Mouse (Mus musculus): ENCODE data around the gene Nlgn1.

The Nlgn1 gene

GRCm38 (mm10) chr3:26042966-26043365, 289.3 kb downstream of the Nlgn1 start:
- no peak for DNase-seq

GRCm38 (mm10) chr3:26039696-26040095, 292.6 kb downstream of the Nlgn1 start:
- no peak for DNase-seq

- peak; percentile 33 to 55 for DNase-seq
These were observed 306.2 kb downstream of the Nlgn1 start for GRCm38 (mm10) chr3:26026025-26026424.

GRCm38 (mm10) chr3:26023217-26023616, 309.0 kb downstream of the Nlgn1 start:
- DNase-seq: no peak

- no peak for DNase-seq
These were observed 310.6 kb downstream of the Nlgn1 start for GRCm38 (mm10) chr3:26021632-26022184.

- no peak for DNase-seq
These were observed 320.8 kb downstream of the Nlgn1 start for GRCm38 (mm10) chr3:26011310-26012078.

GRCm38 (mm10) chr3:26002863-26003608, 329.2 kb downstream of the Nlgn1 start:
- DNase-seq: no peak

- DNase-seq: peak; percentile 30 to 37
These were observed 329.9 kb downstream of the Nlgn1 start for GRCm38 (mm10) chr3:26002367-26002766.

GRCm38 (mm10) chr3:25967546-25967945, 364.7 kb downstream of the Nlgn1 start:
- DNase-seq: no peak

GRCm38 (mm10) chr3:25964237-25964636, 368.0 kb downstream of the Nlgn1 start:
- no peak for DNase-seq

- DNase-seq: no peak
These were observed 368.7 kb downstream of the Nlgn1 start for GRCm38 (mm10) chr3:25963568-25963967.

- DNase-seq: peak in 1 of 2 experiments; percentile 13
These were observed 415.7 kb downstream of the Nlgn1 start for GRCm38 (mm10) chr3:25916535-25916934.

GRCm38 (mm10) chr3:25914365-25915065, 417.7 kb downstream of the Nlgn1 start:
- DNase-seq: peak; percentile 33 to 40

- peak; percentile 89 to 91 for DNase-seq
These were observed 429.0 kb downstream of the Nlgn1 start for GRCm38 (mm10) chr3:25903140-25903809.

GRCm38 (mm10) chr3:25897456-25897855, 434.8 kb downstream of the Nlgn1 start:
- no peak for DNase-seq

- no peak for DNase-seq
These were observed 447.5 kb downstream of the Nlgn1 start for GRCm38 (mm10) chr3:25884797-25885196.

GRCm38 (mm10) chr3:25869161-25869560, 463.1 kb downstream of the Nlgn1 start:
- DNase-seq: peak in 1 of 2 experiments; percentile 13

- DNase-seq: no peak
These were observed 473.9 kb downstream of the Nlgn1 start for GRCm38 (mm10) chr3:25858384-25858783.

GRCm38 (mm10) chr3:25844686-25845462, 487.4 kb downstream of the Nlgn1 start:
- peak in 1 of 2 experiments; percentile 4 for DNase-seq

GRCm38 (mm10) chr3:25830237-25830636, 502.0 kb downstream of the Nlgn1 start:
- no peak for DNase-seq

GRCm38 (mm10) chr3:25813368-25813767, 518.9 kb downstream of the Nlgn1 start:
- DNase-seq: no peak

- DNase-seq: peak; percentile 18 to 22
These were observed 524.7 kb downstream of the Nlgn1 start for GRCm38 (mm10) chr3:25807559-25807958.
